30 mouse cellular contexts compared by ENCODE assay signal in the genomic region with DNA sequence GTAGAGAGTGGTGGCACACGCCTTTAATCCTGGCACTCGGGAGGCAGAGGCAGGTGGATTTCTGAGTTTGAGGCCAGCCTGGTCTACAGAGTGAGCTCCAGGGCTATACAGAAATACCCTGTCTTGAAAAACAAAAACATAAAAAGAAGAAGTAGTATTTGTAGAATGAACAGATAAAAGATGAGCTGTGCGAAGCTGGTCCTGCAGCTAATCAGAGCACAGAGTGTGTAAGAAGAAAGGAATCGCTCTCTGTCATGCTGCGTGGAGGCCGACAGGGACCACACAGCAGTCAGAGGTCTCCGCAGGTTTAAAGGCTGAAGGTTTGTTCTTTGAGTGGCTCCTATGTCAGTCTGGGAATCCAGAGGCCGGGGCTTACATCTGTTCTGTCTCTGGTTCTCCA.
"Had no signal": no experiment of that assay in that cellular context is flagged by ENCODE, and none has a peak within 500 bp of the region (broad histone marks: within the 10 kb centered on the region; RNA-seq: fewer than 3 reads in every experiment).

No protein-coding gene starts in this region.

- H3K4me1 ChIP-seq: limb, embryonic 15.5 days; liver, embryonic 15.5 days; midbrain, embryonic 10.5 days; midbrain, embryonic 12.5 days; midbrain, embryonic 13.5 days had no signal

- H3K4me2 ChIP-seq: limb, embryonic 12.5 days; limb, embryonic 13.5 days; limb, embryonic 15.5 days; liver, embryonic 11.5 days; liver, embryonic 12.5 days; liver, embryonic 13.5 days; liver, embryonic 15.5 days; lung, embryonic 14.5 days; lung, embryonic 15.5 days; midbrain, embryonic 11.5 days; midbrain, embryonic 12.5 days; midbrain, embryonic 13.5 days had no signal

- H3K27me3 ChIP-seq: limb, embryonic 12.5 days; limb, embryonic 15.5 days; liver, embryonic 12.5 days; liver, embryonic 13.5 days; liver, embryonic 15.5 days; lung, embryonic 15.5 days; megakaryocyte, embryonic 14.5 days; midbrain, embryonic 13.5 days had no signal

- H3K27ac ChIP-seq: limb, embryonic 10.5 days; limb, embryonic 12.5 days; limb, embryonic 13.5 days; limb, embryonic 15.5 days; liver, embryonic 12.5 days; liver, embryonic 13.5 days; liver, embryonic 14.5 days; liver, embryonic 15.5 days; lung, embryonic 15.5 days; macrophage; midbrain, embryonic 10.5 days; midbrain, embryonic 12.5 days; midbrain, embryonic 13.5 days had no signal

- H3K9ac ChIP-seq: limb, embryonic 12.5 days; limb, embryonic 13.5 days; limb, embryonic 15.5 days; liver, embryonic 12.5 days; liver, embryonic 13.5 days; liver, embryonic 14.5 days; liver, embryonic 15.5 days; liver, postnatal 0 days; lung, embryonic 14.5 days; lung, embryonic 15.5 days; midbrain, embryonic 12.5 days; midbrain, embryonic 13.5 days had no signal

- ATAC-seq: liver, embryonic 12.5 days; liver, postnatal 0 days; lung, postnatal 0 days; midbrain, embryonic 13.5 days; midbrain, embryonic 16.5 days had no signal

- H3K9me3 ChIP-seq: limb, embryonic 10.5 days; limb, embryonic 12.5 days; limb, embryonic 15.5 days; liver, embryonic 12.5 days; liver, embryonic 15.5 days; lung, embryonic 15.5 days; midbrain, embryonic 12.5 days; midbrain, embryonic 13.5 days had no signal

- DNase-seq: left cerebral cortex, postnatal 4 days; liver; liver, embryonic 13.5 days; liver, postnatal 0 days; lung, adult 18-20 months; lung, adult 2 months; lung, embryonic 14.5 days; lung, postnatal 10 days; lung, postnatal 14 days; lung, postnatal 36 days; lung, postnatal 4 days; midbrain, embryonic 14.5 days had no signal

- H3K36me3 ChIP-seq: limb, embryonic 10.5 days; limb, embryonic 12.5 days; limb, embryonic 13.5 days; limb, embryonic 15.5 days; liver, embryonic 12.5 days; liver, embryonic 13.5 days; liver, embryonic 15.5 days; lung, embryonic 15.5 days; midbrain, embryonic 10.5 days; midbrain, embryonic 12.5 days; midbrain, embryonic 13.5 days had no signal

- H3K4me3 ChIP-seq: limb, embryonic 10.5 days; limb, embryonic 12.5 days; limb, embryonic 13.5 days; limb, embryonic 15.5 days; liver, embryonic 12.5 days; liver, embryonic 13.5 days; liver, embryonic 15.5 days; lung, embryonic 15.5 days; midbrain, embryonic 10.5 days; midbrain, embryonic 12.5 days; midbrain, embryonic 13.5 days; myocyte had no signal
